Mouse (Mus musculus): ENCODE results near the gene Edn1.

The Edn1 gene

GRCm38 (mm10) chr13:42317808-42318207 is 16.5 kb downstream of the Edn1 start:
- no peak for DNase-seq (ENCODE audit: low spot score)

GRCm38 (mm10) chr13:42328576-42328975 is 27.3 kb downstream of the Edn1 start:
- DNase-seq (ENCODE audit: low spot score): no peak

- DNase-seq (ENCODE audit: low spot score): no peak
Measured at GRCm38 (mm10) chr13:42331104-42331503, 29.8 kb downstream of the Edn1 start.

- DNase-seq (ENCODE audit: low spot score): no peak
Measured at GRCm38 (mm10) chr13:42334981-42335380, 33.7 kb downstream of the Edn1 start.

- no peak for DNase-seq (ENCODE audit: low spot score)
Measured at GRCm38 (mm10) chr13:42336414-42336813, 35.1 kb downstream of the Edn1 start.

GRCm38 (mm10) chr13:42337072-42337471 is 35.8 kb downstream of the Edn1 start:
- DNase-seq (ENCODE audit: low spot score): no peak

- no peak for DNase-seq (ENCODE audit: low spot score)
Measured at GRCm38 (mm10) chr13:42339466-42339865, 38.2 kb downstream of the Edn1 start.

- no peak for DNase-seq (ENCODE audit: low spot score)
Measured at GRCm38 (mm10) chr13:42341871-42342532, 40.7 kb downstream of the Edn1 start.

- DNase-seq (ENCODE audit: low spot score): no peak
Measured at GRCm38 (mm10) chr13:42345439-42345838, 44.2 kb downstream of the Edn1 start.

GRCm38 (mm10) chr13:42346414-42346813 is 45.1 kb downstream of the Edn1 start:
- no peak for DNase-seq (ENCODE audit: low spot score)

GRCm38 (mm10) chr13:42351675-42352074 is 50.4 kb downstream of the Edn1 start:
- no peak for DNase-seq (ENCODE audit: low spot score)
